Mouse (Mus musculus): ENCODE results near the gene Rapgef4. TPM values are rescaled to one million over a fixed set of nuclear protein-coding genes. Genes with fewer than 3 reads are reported as not detected.
"Not testable (repeated sequence)": the region's sequence is repeated elsewhere in the genome, so short reads cannot be mapped to it uniquely, and the experiment has no call there.

The Rapgef4 gene
- total and polyA plus RNA-seq, 3 experiments, result 0.33 TPM; not detected in 2

DNA sequence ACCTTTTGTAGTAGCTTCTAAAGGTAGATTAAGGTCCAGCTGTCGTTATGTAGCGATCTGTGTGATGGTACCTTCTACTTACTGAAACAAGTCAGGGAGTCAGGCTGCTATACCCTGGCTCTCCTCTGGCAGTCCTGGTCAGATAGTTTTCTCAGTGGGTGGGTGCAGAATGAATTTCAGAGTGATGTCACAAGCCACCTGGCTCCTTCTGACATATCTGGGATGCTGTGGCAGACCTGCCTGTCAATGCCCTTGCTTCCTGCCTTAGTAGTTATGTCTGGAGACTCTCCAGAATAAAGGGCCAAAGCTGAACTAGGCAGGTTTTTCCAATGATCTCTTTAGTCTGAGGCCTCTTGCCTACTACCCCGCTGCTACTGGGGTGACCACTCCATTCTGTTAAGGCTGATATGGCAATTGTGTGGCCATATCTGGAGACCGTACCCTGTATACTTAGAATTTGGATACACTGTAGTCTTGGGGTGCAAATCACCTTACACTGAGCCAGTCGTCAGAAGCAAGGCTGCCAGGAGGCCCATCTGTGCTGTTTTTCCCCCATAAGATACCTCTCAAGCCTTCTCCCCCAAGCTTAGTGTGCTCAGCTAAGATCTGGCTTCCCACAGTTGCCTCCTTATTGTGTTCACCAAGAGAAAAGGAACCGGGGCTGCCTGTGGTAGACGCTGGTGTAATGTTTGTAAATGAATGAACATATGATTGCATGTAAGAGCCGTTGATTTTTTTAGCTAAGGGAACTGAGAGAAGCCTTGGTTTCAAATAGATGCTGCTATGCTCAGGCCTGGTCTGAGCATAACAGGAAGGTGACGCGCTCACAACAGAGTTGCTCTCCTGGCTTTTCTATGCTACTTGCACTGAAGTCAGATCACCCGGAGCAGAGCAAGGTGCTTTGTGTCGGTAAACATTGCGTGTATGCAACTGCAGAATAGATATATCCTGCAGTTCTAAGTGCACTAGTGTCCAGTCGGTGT is 159.1 kb downstream of the Rapgef4 start:
- Histone ChIP-seq H3K9me3 (replicated peaks) (no peaks in the 10 kb centered on the region), H3K4me3 (ENCODE audit: low read depth, low read length) (no peak overlapping the region), H3K27me3 (ENCODE audit: insufficient read depth, low read length) (peaks cover 8% of the 10 kb centered on the region), H3K36me3 (replicated peaks) (no peaks in the 10 kb centered on the region), H3K4me1 (ENCODE audit: insufficient read depth, low read depth, low read length) (no peaks in the 10 kb centered on the region)
- no peak for ATAC-seq (ENCODE audit: extremely low read depth, insufficient number of reproducible peaks, low FRiP score, poor library complexity, severe bottlenecking)
- TF ChIP-seq GATA2 (IDR thresholded peaks at IDR 0.05; ENCODE audit: borderline replicate concordance, low read depth, low read length) (no peak), POLR2AphosphoS5 (IDR thresholded peaks at IDR 0.05; ENCODE audit: insufficient replicate concordance, low read depth, low read length) (no peak), TAL1 (conservative IDR thresholded peaks at IDR 0.05; ENCODE audit: low read depth, low read length) (no peak), CTCF (IDR thresholded peaks at IDR 0.05; ENCODE audit: low read depth, low read length) (no peak), GATA1 (IDR thresholded peaks at IDR 0.05; ENCODE audit: borderline replicate concordance, low read length) (no peak)
- no peak for DNase-seq (ENCODE audit: low spot score)

DNA sequence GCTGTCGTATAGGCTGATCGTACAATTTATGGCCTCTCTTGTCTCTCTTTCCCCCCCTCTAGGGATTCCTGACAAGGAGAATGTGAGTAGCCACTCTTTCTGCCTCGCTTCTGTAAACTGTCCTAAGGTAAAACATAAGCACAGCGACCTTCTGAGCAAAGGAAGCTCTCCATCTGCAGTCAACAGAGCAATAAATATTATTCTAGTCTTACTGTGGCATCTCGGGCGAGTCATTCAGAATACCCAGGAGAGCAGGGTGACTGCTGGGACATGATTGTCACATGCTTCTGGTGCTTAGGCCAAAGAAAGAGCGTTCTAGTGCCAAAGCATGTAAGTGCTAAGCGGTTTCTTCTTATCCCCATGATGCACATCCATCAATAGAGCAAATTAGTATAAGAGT is 160.1 kb downstream of the Rapgef4 start:
- ATAC-seq (ENCODE audit: extremely low read depth, insufficient number of reproducible peaks, low FRiP score, poor library complexity, severe bottlenecking) (no peak), DNase-seq (ENCODE audit: low spot score) (no peak)
- TF ChIP-seq GATA1 (IDR thresholded peaks at IDR 0.05; ENCODE audit: borderline replicate concordance, low read length), result no peak
- TF ChIP-seq GATA2 (IDR thresholded peaks at IDR 0.05; ENCODE audit: borderline replicate concordance, low read depth, low read length), result no peak
- TF ChIP-seq POLR2AphosphoS5 (IDR thresholded peaks at IDR 0.05; ENCODE audit: insufficient replicate concordance, low read depth, low read length), result no peak
- TF ChIP-seq CTCF (IDR thresholded peaks at IDR 0.05; ENCODE audit: low read depth, low read length), result no peak
- TF ChIP-seq TAL1 (conservative IDR thresholded peaks at IDR 0.05; ENCODE audit: low read depth, low read length), result no peak
- Histone ChIP-seq H3K4me3 (ENCODE audit: low read depth, low read length) (no peak overlapping the region), H3K27me3 (ENCODE audit: insufficient read depth, low read length) (peaks cover 8% of the 10 kb centered on the region), H3K9me3 (replicated peaks) (no peaks in the 10 kb centered on the region), H3K36me3 (replicated peaks) (no peaks in the 10 kb centered on the region), H3K4me1 (ENCODE audit: insufficient read depth, low read depth, low read length) (no peaks in the 10 kb centered on the region)

DNA sequence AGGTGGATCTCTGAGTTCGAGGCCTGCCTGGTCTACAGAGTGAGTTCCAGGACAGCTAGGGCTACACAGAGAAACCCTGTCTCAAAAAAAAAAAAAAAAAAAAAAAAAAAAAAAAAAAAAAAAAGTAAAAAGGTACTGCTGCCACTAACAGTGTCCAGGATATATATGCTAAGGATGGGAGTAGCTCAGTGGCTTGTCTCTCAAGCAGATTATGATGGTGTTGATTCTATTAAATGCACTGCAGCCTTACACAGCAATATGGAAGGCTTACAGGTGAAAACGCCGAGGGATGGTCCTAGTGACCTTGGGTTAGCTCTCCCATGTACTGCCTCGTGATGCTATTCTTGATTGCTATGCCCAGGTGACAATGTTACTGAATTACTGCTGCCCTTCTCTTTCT is 160.7 kb downstream of the Rapgef4 start:
- not testable (repeated sequence) for DNase-seq (ENCODE audit: low spot score); ATAC-seq (ENCODE audit: extremely low read depth, insufficient number of reproducible peaks, low FRiP score, poor library complexity, severe bottlenecking); H3K27me3 ChIP-seq (ENCODE audit: insufficient read depth, low read length); H3K4me3 ChIP-seq (ENCODE audit: low read depth, low read length); H3K9me3 ChIP-seq (replicated peaks); H3K4me1 ChIP-seq (ENCODE audit: insufficient read depth, low read depth, low read length); H3K36me3 ChIP-seq (replicated peaks)

DNA sequence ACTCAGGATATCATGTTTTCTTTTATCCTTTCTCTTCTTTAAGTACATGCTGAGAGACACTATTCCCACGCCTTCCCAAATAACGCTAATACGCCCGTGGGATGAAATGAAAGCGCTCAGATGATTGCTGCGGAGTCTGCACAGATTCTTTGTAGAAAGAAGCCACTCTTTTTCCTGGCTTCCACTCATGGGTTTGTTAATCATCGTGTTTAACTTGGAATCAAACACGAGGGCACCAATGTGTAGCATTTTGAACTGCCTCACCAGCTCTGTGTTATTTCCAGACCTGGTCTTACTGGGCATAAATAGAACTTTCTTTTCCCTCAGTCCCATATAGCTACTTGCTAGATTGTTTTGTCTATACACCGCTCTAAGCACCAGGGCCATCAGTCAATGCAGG is 162.4 kb downstream of the Rapgef4 start:
- no peaks in the 10 kb centered on the region for H3K4me1 ChIP-seq (ENCODE audit: insufficient read depth, low read depth, low read length)
- TF ChIP-seq CTCF (IDR thresholded peaks at IDR 0.05; ENCODE audit: low read depth, low read length) (no peak), GATA2 (IDR thresholded peaks at IDR 0.05; ENCODE audit: borderline replicate concordance, low read depth, low read length) (no peak), TAL1 (conservative IDR thresholded peaks at IDR 0.05; ENCODE audit: low read depth, low read length) (no peak), GATA1 (IDR thresholded peaks at IDR 0.05; ENCODE audit: borderline replicate concordance, low read length) (no peak), POLR2AphosphoS5 (IDR thresholded peaks at IDR 0.05; ENCODE audit: insufficient replicate concordance, low read depth, low read length) (no peak)
- H3K27me3 ChIP-seq (ENCODE audit: insufficient read depth, low read length), result no peaks in the 10 kb centered on the region
- H3K36me3 ChIP-seq (replicated peaks), result no peaks in the 10 kb centered on the region
- H3K4me3 ChIP-seq (ENCODE audit: low read depth, low read length), result no peak overlapping the region
- DNase-seq (ENCODE audit: low spot score), result no peak
- no peak for ATAC-seq (ENCODE audit: extremely low read depth, insufficient number of reproducible peaks, low FRiP score, poor library complexity, severe bottlenecking)
- no peaks in the 10 kb centered on the region for H3K9me3 ChIP-seq (replicated peaks)

DNA sequence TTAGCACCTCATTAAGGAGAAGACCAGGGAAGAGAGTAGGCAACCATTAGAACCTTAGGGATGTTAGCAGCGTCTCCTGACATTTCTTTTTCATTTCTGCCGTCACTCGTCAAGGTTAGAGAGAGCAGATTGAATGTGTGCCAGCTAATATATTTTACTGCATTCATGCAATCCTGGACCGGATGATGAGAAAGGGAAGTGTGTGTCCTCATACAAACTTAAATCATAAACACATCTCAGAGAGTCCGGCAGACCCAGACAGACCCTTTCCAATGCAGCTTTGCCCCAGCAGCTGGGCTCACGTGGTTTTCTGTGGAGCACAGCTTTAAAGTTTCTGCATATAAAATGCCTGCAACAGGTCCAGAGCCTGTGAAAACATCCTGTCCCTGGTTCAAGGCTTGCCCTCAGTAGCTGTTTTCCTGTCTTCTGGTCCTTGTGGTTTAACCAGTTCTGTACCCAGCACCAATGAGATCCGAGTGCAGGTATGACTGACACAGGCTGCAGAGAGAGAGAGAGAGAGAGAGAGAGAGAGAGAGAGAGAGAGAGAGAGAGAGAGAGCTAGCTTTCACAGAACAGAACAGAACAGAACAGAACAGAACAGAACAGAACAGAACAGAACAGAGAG is 163.6 kb downstream of the Rapgef4 start:
- DNase-seq (ENCODE audit: low spot score) (no peak), ATAC-seq (ENCODE audit: extremely low read depth, insufficient number of reproducible peaks, low FRiP score, poor library complexity, severe bottlenecking) (no peak)
- no peaks in the 10 kb centered on the region for H3K4me1 ChIP-seq (ENCODE audit: insufficient read depth, low read depth, low read length)

DNA sequence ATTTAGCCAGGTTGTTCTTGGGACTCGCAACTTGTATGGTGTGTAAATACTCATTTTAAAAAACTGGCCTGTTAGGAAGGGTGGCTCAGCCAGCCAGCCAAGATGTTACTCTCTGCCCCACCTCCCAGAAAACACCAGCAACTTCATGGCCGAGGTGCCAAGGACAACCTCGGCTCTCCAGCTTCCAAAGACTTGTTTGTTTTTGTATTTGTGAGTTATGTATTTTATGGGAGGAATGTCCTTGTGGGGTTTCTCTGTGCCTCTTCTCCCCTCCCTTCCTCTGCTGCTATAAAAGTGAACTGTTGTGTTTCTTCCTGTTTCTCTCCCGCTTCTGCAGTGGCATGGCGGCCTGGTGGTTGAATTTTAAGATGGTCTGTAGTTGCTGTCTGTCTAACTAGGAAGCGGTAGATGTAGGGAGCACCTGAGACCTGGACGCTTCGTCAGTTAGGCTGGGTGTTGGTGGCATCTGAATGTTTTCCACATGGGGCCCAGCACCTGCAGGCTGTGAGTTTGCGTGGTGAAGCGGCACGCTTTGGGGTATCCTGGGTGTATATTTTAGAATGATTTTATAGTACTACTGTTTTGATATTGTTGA is 164.3 kb downstream of the Rapgef4 start:
- ATAC-seq (ENCODE audit: extremely low read depth, insufficient number of reproducible peaks, low FRiP score, poor library complexity, severe bottlenecking) (no peak), DNase-seq (ENCODE audit: low spot score) (no peak)
- Histone ChIP-seq H3K36me3 (replicated peaks) (no peaks in the 10 kb centered on the region), H3K9me3 (replicated peaks) (no peaks in the 10 kb centered on the region), H3K4me1 (ENCODE audit: insufficient read depth, low read depth, low read length) (no peaks in the 10 kb centered on the region), H3K4me3 (ENCODE audit: low read depth, low read length) (no peak overlapping the region), H3K27me3 (ENCODE audit: insufficient read depth, low read length) (no peaks in the 10 kb centered on the region)
- no peak for TF ChIP-seq POLR2AphosphoS5 (IDR thresholded peaks at IDR 0.05; ENCODE audit: insufficient replicate concordance, low read depth, low read length)
- no peak for TF ChIP-seq GATA1 (IDR thresholded peaks at IDR 0.05; ENCODE audit: borderline replicate concordance, low read length)

More for the DNA sequence above, 163.6 kb downstream of the Rapgef4 start:
- H3K27me3 ChIP-seq (ENCODE audit: insufficient read depth, low read length), result no peaks in the 10 kb centered on the region
- no peak overlapping the region for H3K4me3 ChIP-seq (ENCODE audit: low read depth, low read length)
- TF ChIP-seq POLR2AphosphoS5 (IDR thresholded peaks at IDR 0.05; ENCODE audit: insufficient replicate concordance, low read depth, low read length) (no peak), GATA2 (IDR thresholded peaks at IDR 0.05; ENCODE audit: borderline replicate concordance, low read depth, low read length) (no peak), GATA1 (IDR thresholded peaks at IDR 0.05; ENCODE audit: borderline replicate concordance, low read length) (no peak), CTCF (IDR thresholded peaks at IDR 0.05; ENCODE audit: low read depth, low read length) (no peak), TAL1 (conservative IDR thresholded peaks at IDR 0.05; ENCODE audit: low read depth, low read length) (no peak)
- H3K9me3 ChIP-seq (replicated peaks), result no peaks in the 10 kb centered on the region
- no peaks in the 10 kb centered on the region for H3K36me3 ChIP-seq (replicated peaks)
